Comparison of ENCODE assay signal across 8 mouse cellular contexts in the genomic region with DNA sequence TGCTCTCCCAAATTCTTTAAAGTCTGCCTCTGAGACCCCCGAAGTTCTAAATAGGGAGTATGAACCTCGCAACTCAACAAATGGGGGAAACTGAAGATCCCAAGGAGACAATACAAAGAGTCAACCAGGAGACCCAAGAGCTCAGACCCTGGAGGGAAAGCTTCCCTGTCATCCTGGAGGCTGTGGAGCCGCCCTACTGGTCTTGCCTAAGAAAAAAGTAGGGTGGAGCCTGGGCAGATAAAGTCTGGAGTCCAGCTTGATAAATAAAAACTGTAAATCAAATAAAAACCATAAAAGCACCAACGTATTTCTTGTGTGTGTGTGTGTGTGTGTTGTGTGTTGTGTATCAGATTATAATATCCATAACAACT. TPM values are rescaled to one million over a fixed set of nuclear protein-coding genes. Genes with fewer than 3 reads are reported as not detected.
DNase-seq lines count a peak whose midpoint lies in the region; ATAC-seq and TF ChIP-seq lines count a peak whose summit lies in the region.

No protein-coding gene starts in this region.

- 0 out of 2 replicates have a peak, but pooled peaks cover 2% of the 10 kb centered on the region for H3K9me3 ChIP-seq in kidney, embryonic 16.5 days (ENCODE audit: low read length)
- H3K9me3 ChIP-seq in embryonic facial prominence, embryonic 11.5 days (replicated peaks; ENCODE audit: control insufficient read depth, low read length), result no peaks in the 10 kb centered on the region
- H3K9me3 ChIP-seq in intestine, embryonic 15.5 days, result no peaks in the 10 kb centered on the region

- H3K27ac ChIP-seq in kidney, embryonic 16.5 days (ENCODE audit: low read length), result no peak overlapping the region
- H3K27ac ChIP-seq in embryonic facial prominence, embryonic 11.5 days (replicated peaks; ENCODE audit: low read depth, low read length), result no peak overlapping the region
- H3K27ac ChIP-seq in intestine, embryonic 15.5 days, result no peak overlapping the region

- 79% methylated on average over 4 of the region's 4 CpGs for WGBS in kidney, embryonic 16.5 days
- 80% methylated on average over 4 of the region's 4 CpGs for WGBS in embryonic facial prominence, embryonic 11.5 days
- WGBS in intestine, embryonic 15.5 days, result 74% methylated on average over 4 of the region's 4 CpGs

- no peak for ATAC-seq in kidney, embryonic 16.5 days (ENCODE audit: low FRiP score, low TSS enrichment)
- no peak for ATAC-seq in embryonic facial prominence, embryonic 11.5 days (replicated peaks; ENCODE audit: insufficient number of reproducible peaks, low FRiP score, low TSS enrichment, low read depth)
- ATAC-seq in intestine, embryonic 15.5 days, result no peak

- H3K36me3 ChIP-seq in kidney, embryonic 16.5 days (ENCODE audit: insufficient read depth, low read length), result no peaks in the 10 kb centered on the region; the same call in 1 of the 2 replicates
- no peaks in the 10 kb centered on the region for H3K36me3 ChIP-seq in embryonic facial prominence, embryonic 11.5 days (replicated peaks; ENCODE audit: control insufficient read depth, insufficient read depth, low read depth, low read length)
- no peaks in the 10 kb centered on the region; the same call in 1 of the 2 replicates for H3K36me3 ChIP-seq in intestine, embryonic 15.5 days
- no peaks in the 10 kb centered on the region for H3K36me3 ChIP-seq in myocyte (ENCODE audit: control insufficient read depth, insufficient read depth)

- DNase-seq in kidney, postnatal 36 days, result no peak
- no peak for DNase-seq in embryonic facial prominence, embryonic 11.5 days (ENCODE audit: low spot score)
- no peak for DNase-seq in thymus, postnatal 25 days
- DNase-seq in urinary bladder, adult 18-20 months (ENCODE audit: low spot score in 2 of 2), result no peak
- no peak for DNase-seq in urinary bladder, postnatal 14 days (ENCODE audit: low spot score)

- peaks cover 30% of the 10 kb centered on the region for H3K4me1 ChIP-seq in kidney, embryonic 16.5 days (ENCODE audit: insufficient read depth, low read length)
- peaks cover 4% of the 10 kb centered on the region; the same call in 1 of the 2 replicates for H3K4me1 ChIP-seq in embryonic facial prominence, embryonic 11.5 days (ENCODE audit: control insufficient read depth, insufficient read depth, low read length)
- H3K4me1 ChIP-seq in intestine, embryonic 15.5 days (replicated peaks), result peaks cover 33% of the 10 kb centered on the region

- no peak overlapping the region for H3ac ChIP-seq in myocyte (ENCODE audit: control insufficient read depth, insufficient read length)

- peak overlapping the region; percentile 73 for H3K4me3 ChIP-seq in kidney, embryonic 16.5 days (ENCODE audit: low read length)
- H3K4me3 ChIP-seq in embryonic facial prominence, embryonic 11.5 days (ENCODE audit: low read depth, low read length), result peak overlapping the region; percentile 55
- H3K4me3 ChIP-seq in intestine, embryonic 15.5 days (replicated peaks), result peak overlapping the region; percentile 40
- H3K4me3 ChIP-seq in myocyte, result peak overlapping the region; percentile 80

- peaks cover 26% of the 10 kb centered on the region for H3K79me2 ChIP-seq in myocyte (ENCODE audit: control insufficient read depth, insufficient read depth)

- H3K27me3 ChIP-seq in kidney, embryonic 16.5 days (ENCODE audit: insufficient read depth, low read length), result no peaks in the 10 kb centered on the region
- no peaks in the 10 kb centered on the region for H3K27me3 ChIP-seq in embryonic facial prominence, embryonic 11.5 days (ENCODE audit: control insufficient read depth, insufficient read depth, low read length)
- no peaks in the 10 kb centered on the region for H3K27me3 ChIP-seq in intestine, embryonic 15.5 days (replicated peaks)
- no peaks in the 10 kb centered on the region for H3K27me3 ChIP-seq in myocyte (ENCODE audit: control insufficient read depth, insufficient read depth, insufficient read length)

- no peak for TF ChIP-seq POLR2A in myocyte (IDR thresholded peaks at IDR 0.05; ENCODE audit: insufficient read length, low read depth)

- peak overlapping the region; percentile 58 for H3K9ac ChIP-seq in kidney, embryonic 16.5 days (replicated peaks; ENCODE audit: low read length)
- peak overlapping the region; percentile 52; the same call in 1 of the 2 replicates for H3K9ac ChIP-seq in embryonic facial prominence, embryonic 11.5 days (replicated peaks; ENCODE audit: low read length)
- no peak overlapping the region; the same call in 1 of the 2 replicates for H3K9ac ChIP-seq in intestine, embryonic 15.5 days

- peak overlapping the region; percentile 67 for H3K4me2 ChIP-seq in kidney, embryonic 16.5 days (replicated peaks; ENCODE audit: low read depth, low read length)
- peak overlapping the region; percentile 70 for H3K4me2 ChIP-seq in embryonic facial prominence, embryonic 11.5 days (ENCODE audit: low read depth, low read length)
- peak overlapping the region; percentile 75 for H3K4me2 ChIP-seq in intestine, embryonic 15.5 days (replicated peaks)
- H3K4me2 ChIP-seq in myocyte (ENCODE audit: low read depth), result peak overlapping the region; percentile 69

TF ChIP-seq in myocyte, 11 proteins besides CTCF, POLR2A, EP300 and RAD21:
- TF ChIP-seq POLR2AphosphoS2 (IDR thresholded peaks at IDR 0.05; ENCODE audit: insufficient read length, low read depth) (no peak), MAX (IDR thresholded peaks at IDR 0.05; ENCODE audit: low read depth) (no peak), TCF12 (IDR thresholded peaks at IDR 0.05; ENCODE audit: insufficient read depth, poor library complexity, severe bottlenecking) (no peak), REST (IDR thresholded peaks at IDR 0.05; ENCODE audit: insufficient read depth, insufficient read length) (no peak), SRF (IDR thresholded peaks at IDR 0.05; ENCODE audit: control insufficient read depth, insufficient read length, low read depth) (no peak), TCF3 (IDR thresholded peaks at IDR 0.05; ENCODE audit: insufficient read length, low read depth) (no peak), USF1 (IDR thresholded peaks at IDR 0.05; ENCODE audit: low read depth) (no peak), MYOD1 (IDR thresholded peaks at IDR 0.05; ENCODE audit: control insufficient read depth in 1 of 3, insufficient read length in 2 of 3, low read depth in 2 of 3) (no peak), E2F4 (IDR thresholded peaks at IDR 0.05; ENCODE audit: insufficient read depth) (no peak), MYOG (IDR thresholded peaks at IDR 0.05; ENCODE audit: control insufficient read depth in 1 of 3, insufficient read depth in 1 of 3, insufficient read length in 2 of 3, low read depth in 2 of 3) (no peak), CEBPB (IDR thresholded peaks at IDR 0.05; ENCODE audit: insufficient read depth, poor library complexity, severe bottlenecking) (no peak)
TF ChIP-seq in myocyte: peak in this region for 0.

RNA-seq across cellular contexts. Expression of gene Smtn, which starts 0.6 kb away (rescaled TPM):
- 110 and 116 TPM in 2 replicates for polyA plus RNA-seq in kidney, embryonic 16.5 days (2015; fragmentation: Nextera tagmentation; extraction: Ambion mirVana)
- 30.7 and 32.1 TPM in 2 replicates for polyA plus RNA-seq in embryonic facial prominence, embryonic 11.5 days (2014; fragmentation: Nextera tagmentation; extraction: Ambion mirVana)
- 78.3 and 79.6 TPM in 2 replicates for polyA plus RNA-seq in intestine, embryonic 15.5 days (2015; fragmentation: Nextera tagmentation; extraction: Ambion mirVana)
- polyA plus RNA-seq in myocyte (2012; fragmentation: generic; extraction: Trizol), result 141 TPM

RNA-seq across cellular contexts. Expression of gene Selenom, which starts 25.3 kb away (rescaled TPM):
- 113 and 114 TPM in 2 replicates for polyA plus RNA-seq in kidney, embryonic 16.5 days (2015; fragmentation: Nextera tagmentation; extraction: Ambion mirVana)
- 60.3 and 64.4 TPM in 2 replicates for polyA plus RNA-seq in embryonic facial prominence, embryonic 11.5 days (2014; fragmentation: Nextera tagmentation; extraction: Ambion mirVana)
- 147 and 154 TPM in 2 replicates for polyA plus RNA-seq in intestine, embryonic 15.5 days (2015; fragmentation: Nextera tagmentation; extraction: Ambion mirVana)
- polyA plus RNA-seq in myocyte (2012; fragmentation: generic; extraction: Trizol), result 270 TPM

RNA-seq across cellular contexts. Expression of gene Inpp5j, which starts 35.2 kb away (rescaled TPM):
- polyA plus RNA-seq in kidney, embryonic 16.5 days (2015; fragmentation: Nextera tagmentation; extraction: Ambion mirVana), result 2.8 and 3.1 TPM in 2 replicates
- 0.32 and 0.39 TPM in 2 replicates for polyA plus RNA-seq in embryonic facial prominence, embryonic 11.5 days (2014; fragmentation: Nextera tagmentation; extraction: Ambion mirVana)
- polyA plus RNA-seq in intestine, embryonic 15.5 days (2015; fragmentation: Nextera tagmentation; extraction: Ambion mirVana), result 4.2 and 4.6 TPM in 2 replicates
- polyA plus RNA-seq in myocyte (2012; fragmentation: generic; extraction: Trizol), result 5.8 TPM

RNA-seq across cellular contexts. Expression of gene Pla2g3, which starts 51.7 kb away (rescaled TPM):
- 0.32 and 0.56 TPM in 2 replicates for polyA plus RNA-seq in kidney, embryonic 16.5 days (2015; fragmentation: Nextera tagmentation; extraction: Ambion mirVana)
- 0.41 and 0.45 TPM in 2 replicates for polyA plus RNA-seq in embryonic facial prominence, embryonic 11.5 days (2014; fragmentation: Nextera tagmentation; extraction: Ambion mirVana)
- polyA plus RNA-seq in intestine, embryonic 15.5 days (2015; fragmentation: Nextera tagmentation; extraction: Ambion mirVana), result 0.38 and 0.45 TPM in 2 replicates
- 0.62 TPM for polyA plus RNA-seq in myocyte (2012; fragmentation: generic; extraction: Trizol)
